Mouse (Mus musculus): ENCODE results near the gene Zfpm1.

Zfpm1 gene

GRCm38 (mm10) chr8:122282035-122282358 lies at the start of gene Zfpm1:
Zfpm1 (plus strand) TSS chr8:122282141.
- no peak for DNase-seq (ENCODE audit: low spot score in 2 of 2)

GRCm38 (mm10) chr8:122234055-122234454 lies 47.9 kb upstream of the Zfpm1 start:
- no peak for DNase-seq (ENCODE audit: low spot score in 2 of 2)

GRCm38 (mm10) chr8:122236521-122236920 lies 45.4 kb upstream of the Zfpm1 start:
- DNase-seq (ENCODE audit: low spot score in 2 of 2): no peak

GRCm38 (mm10) chr8:122238225-122238624 lies 43.7 kb upstream of the Zfpm1 start:
- DNase-seq (ENCODE audit: low spot score in 2 of 2): no peak

- DNase-seq (ENCODE audit: low spot score in 2 of 2): no peak
Observed at GRCm38 (mm10) chr8:122238731-122239130, 43.2 kb upstream of the Zfpm1 start.

- no peak for DNase-seq (ENCODE audit: low spot score in 2 of 2)
Observed at GRCm38 (mm10) chr8:122240241-122241026, 41.5 kb upstream of the Zfpm1 start.

- no peak for DNase-seq (ENCODE audit: low spot score in 2 of 2)
Observed at GRCm38 (mm10) chr8:122243310-122243709, 38.6 kb upstream of the Zfpm1 start.

GRCm38 (mm10) chr8:122245161-122245560 lies 36.8 kb upstream of the Zfpm1 start:
- no peak for DNase-seq (ENCODE audit: low spot score in 2 of 2)

GRCm38 (mm10) chr8:122246257-122247211 lies 35.4 kb upstream of the Zfpm1 start:
- no peak for DNase-seq (ENCODE audit: low spot score in 2 of 2)

- DNase-seq (ENCODE audit: low spot score in 2 of 2): no peak
Observed at GRCm38 (mm10) chr8:122251739-122252138, 30.2 kb upstream of the Zfpm1 start.

- no peak for DNase-seq (ENCODE audit: low spot score in 2 of 2)
Observed at GRCm38 (mm10) chr8:122252366-122252765, 29.6 kb upstream of the Zfpm1 start.

GRCm38 (mm10) chr8:122259351-122259750 lies 22.6 kb upstream of the Zfpm1 start:
- peak in 1 of 2 experiments; percentile 66 for DNase-seq (ENCODE audit: low spot score in 2 of 2)

GRCm38 (mm10) chr8:122260755-122261154 lies 21.2 kb upstream of the Zfpm1 start:
- DNase-seq (ENCODE audit: low spot score in 2 of 2): no peak

- no peak for DNase-seq (ENCODE audit: low spot score in 2 of 2)
Observed at GRCm38 (mm10) chr8:122262835-122263234, 19.1 kb upstream of the Zfpm1 start.

GRCm38 (mm10) chr8:122264243-122264642 lies 17.7 kb upstream of the Zfpm1 start:
- peak in 1 of 2 experiments; percentile 45 for DNase-seq (ENCODE audit: low spot score in 2 of 2)

- DNase-seq (ENCODE audit: low spot score in 2 of 2): no peak
Observed at GRCm38 (mm10) chr8:122265522-122265921, 16.4 kb upstream of the Zfpm1 start.

- DNase-seq (ENCODE audit: low spot score in 2 of 2): no peak
Observed at GRCm38 (mm10) chr8:122266867-122267266, 15.1 kb upstream of the Zfpm1 start.

GRCm38 (mm10) chr8:122268861-122269260 lies 13.1 kb upstream of the Zfpm1 start:
- no peak for DNase-seq (ENCODE audit: low spot score in 2 of 2)

GRCm38 (mm10) chr8:122269404-122269803 lies 12.5 kb upstream of the Zfpm1 start:
- DNase-seq (ENCODE audit: low spot score in 2 of 2): peak; percentile 69 to 71

GRCm38 (mm10) chr8:122270555-122270954 lies 11.4 kb upstream of the Zfpm1 start:
- no peak for DNase-seq (ENCODE audit: low spot score in 2 of 2)

GRCm38 (mm10) chr8:122273152-122273551 lies 8.8 kb upstream of the Zfpm1 start:
- DNase-seq (ENCODE audit: low spot score in 2 of 2): peak; percentile 39 to 61

- DNase-seq (ENCODE audit: low spot score in 2 of 2): no peak
Observed at GRCm38 (mm10) chr8:122273826-122274225, 8.1 kb upstream of the Zfpm1 start.

Data from frontal cortex, postnatal 14 days (tissue).